Mouse (Mus musculus): ENCODE measurements at regions not wholly inside any gene's neighbourhood (a gene's known extent, or its start where the extent isn't known, plus 50 kb on each side); places are given as distances from the start of the nearest gene placed in this dataset.
A peak's percentile ranks its signal among the peaks of the same experiment; 100 is the strongest.
"Not testable (repeated sequence)": the region's sequence is repeated elsewhere in the genome, so short reads cannot be mapped to it uniquely, and the experiment has no call there.

DNA sequence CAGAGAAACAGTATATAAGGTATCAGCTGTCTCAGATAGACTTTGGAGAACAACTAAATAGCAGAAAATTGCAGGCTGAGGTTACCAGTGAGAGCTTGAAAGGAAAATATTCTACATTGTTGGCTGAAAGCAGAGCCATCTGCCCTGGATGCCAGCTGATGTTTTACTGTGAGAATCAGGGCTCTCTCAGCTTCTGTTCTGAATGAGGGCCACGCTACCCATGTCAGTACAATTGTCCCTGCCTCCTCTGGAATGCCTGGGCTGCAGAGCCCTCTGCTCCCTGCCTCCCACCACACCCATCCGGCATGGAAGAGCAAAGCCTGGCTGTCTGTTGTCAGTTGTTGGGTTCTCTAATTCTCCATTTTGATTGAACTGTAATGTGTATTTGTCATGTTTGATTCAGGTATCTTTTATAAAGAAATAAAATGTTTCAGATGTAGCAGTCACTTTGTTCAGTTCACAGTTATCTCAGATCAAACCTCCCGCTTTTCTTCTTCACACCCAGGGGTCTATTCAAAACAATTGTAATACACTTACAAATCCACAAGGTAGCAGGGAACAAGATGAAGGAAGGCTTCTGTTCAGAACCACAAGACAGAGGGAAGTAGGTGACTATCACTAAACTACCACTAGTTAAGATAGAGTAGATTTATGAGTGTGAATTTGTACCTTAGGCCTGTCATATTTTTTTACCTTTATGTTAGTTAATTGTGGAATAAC lies 404.0 kb upstream of the Pou3f2 start:
- Histone ChIP-seq H3K36me3 (replicated peaks) (no peaks in the 10 kb centered on the region), H3K9me3 (no peaks in the 10 kb centered on the region), H3K9ac (no peak overlapping the region), H3K27me3 (replicated peaks) (no peaks in the 10 kb centered on the region), H3K4me2 (no peak overlapping the region), H3K4me1 (no peaks in the 10 kb centered on the region), H3K27ac (0 out of 2 replicates have a peak overlapping the region, but pooled peaks have one; percentile 36), H3K4me3 (no peak overlapping the region)
- peak; percentile 45; the same call in 1 of the 2 replicates for ATAC-seq (replicated peaks)
- 32% methylated on average over 3 of the region's 3 CpGs for WGBS

DNA sequence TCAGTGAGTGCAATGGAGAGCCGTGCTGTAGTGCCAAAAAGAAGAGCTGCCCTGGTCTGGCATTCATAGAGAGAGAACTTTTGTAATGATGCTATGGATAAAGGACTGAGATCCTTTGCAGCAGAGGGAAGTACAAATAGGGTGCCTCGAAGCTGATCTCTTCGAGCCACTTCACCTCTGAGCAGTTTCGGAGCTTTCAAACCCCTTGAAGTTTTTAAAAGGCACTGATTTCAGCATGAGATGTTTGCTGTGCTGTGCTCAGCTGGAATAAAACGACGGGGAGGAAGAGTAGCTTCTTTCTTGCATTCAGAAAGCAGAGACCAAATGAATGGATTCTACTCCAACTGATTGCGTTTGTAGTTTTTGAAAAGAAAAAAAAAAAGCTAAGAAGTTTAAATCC lies 392.5 kb upstream of the Pou3f2 start:
- no peaks in the 10 kb centered on the region for H3K9me3 ChIP-seq
- ATAC-seq (replicated peaks) = no peak; the same call in 1 of the 2 replicates
- 5% methylated on average over 7 of the region's 7 CpGs for WGBS
- peaks cover 6% of the 10 kb centered on the region; the same call in 1 of the 2 replicates for H3K4me1 ChIP-seq
- H3K27me3 ChIP-seq (replicated peaks) = no peaks in the 10 kb centered on the region
- no peak overlapping the region for H3K9ac ChIP-seq
- H3K4me2 ChIP-seq = no peak overlapping the region
- no peak overlapping the region for H3K27ac ChIP-seq
- no peaks in the 10 kb centered on the region for H3K36me3 ChIP-seq (replicated peaks)
- H3K4me3 ChIP-seq = no peak overlapping the region

DNA sequence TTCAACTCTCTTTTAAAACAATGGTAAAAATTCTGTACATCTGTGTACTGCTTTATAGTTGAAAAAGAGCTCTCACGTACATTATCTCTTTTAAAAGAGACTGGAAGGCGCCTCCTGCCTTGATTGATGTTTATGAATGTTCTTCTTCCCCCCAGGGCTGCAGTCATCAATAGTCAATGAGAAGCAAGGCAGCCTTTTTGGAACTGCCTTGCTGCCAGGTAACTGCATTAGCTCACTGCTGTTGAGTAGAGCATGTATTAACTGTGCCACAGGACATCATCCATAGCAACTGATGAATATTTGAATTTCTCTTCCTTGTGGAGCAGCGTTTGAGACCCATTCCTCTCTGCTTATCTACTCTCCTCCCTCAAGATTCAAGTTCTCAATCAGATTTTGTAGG lies 387.2 kb upstream of the Pou3f2 start:
- WGBS = 56% methylated on average over 3 of the region's 3 CpGs
- Histone ChIP-seq H3K4me2 (no peak overlapping the region), H3K27ac (no peak overlapping the region), H3K9ac (no peak overlapping the region), H3K4me3 (no peak overlapping the region), H3K4me1 (peaks cover 1% of the 10 kb centered on the region; the same call in 1 of the 2 replicates), H3K36me3 (replicated peaks) (no peaks in the 10 kb centered on the region), H3K9me3 (no peaks in the 10 kb centered on the region), H3K27me3 (replicated peaks) (no peaks in the 10 kb centered on the region)
- ATAC-seq (replicated peaks) = 0 out of 2 replicates have a peak, but pooled peaks have one; percentile 45

DNA sequence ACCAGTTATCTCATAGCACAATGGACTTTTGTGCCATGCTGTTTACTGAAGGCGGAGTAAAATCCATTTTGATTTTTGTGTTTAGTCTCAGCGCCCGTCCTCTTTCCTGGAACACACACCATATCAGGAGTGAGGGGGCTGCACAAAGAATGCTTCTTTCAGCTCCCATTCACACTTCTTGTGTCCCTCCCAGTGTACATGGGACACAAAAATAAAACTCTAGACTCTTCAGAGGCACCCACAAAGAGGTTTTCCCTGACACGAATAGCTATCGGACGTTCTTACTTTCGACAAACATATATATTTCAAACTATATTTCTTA lies 347.9 kb upstream of the Pou3f2 start:
- Histone ChIP-seq H3K9me3 (no peaks in the 10 kb centered on the region), H3K27me3 (replicated peaks) (no peaks in the 10 kb centered on the region), H3K36me3 (replicated peaks) (no peaks in the 10 kb centered on the region), H3K4me1 (peaks cover 14% of the 10 kb centered on the region), H3K4me2 (peak overlapping the region; percentile 47), H3K4me3 (peak overlapping the region; percentile 18), H3K27ac (peak overlapping the region; percentile 66), H3K9ac (0 out of 2 replicates have a peak overlapping the region, but pooled peaks have one; percentile 11)
- WGBS = 18% methylated on average over 7 of the region's 7 CpGs
- peak; percentile 76; the same call in 1 of the 2 replicates for ATAC-seq (replicated peaks)

DNA sequence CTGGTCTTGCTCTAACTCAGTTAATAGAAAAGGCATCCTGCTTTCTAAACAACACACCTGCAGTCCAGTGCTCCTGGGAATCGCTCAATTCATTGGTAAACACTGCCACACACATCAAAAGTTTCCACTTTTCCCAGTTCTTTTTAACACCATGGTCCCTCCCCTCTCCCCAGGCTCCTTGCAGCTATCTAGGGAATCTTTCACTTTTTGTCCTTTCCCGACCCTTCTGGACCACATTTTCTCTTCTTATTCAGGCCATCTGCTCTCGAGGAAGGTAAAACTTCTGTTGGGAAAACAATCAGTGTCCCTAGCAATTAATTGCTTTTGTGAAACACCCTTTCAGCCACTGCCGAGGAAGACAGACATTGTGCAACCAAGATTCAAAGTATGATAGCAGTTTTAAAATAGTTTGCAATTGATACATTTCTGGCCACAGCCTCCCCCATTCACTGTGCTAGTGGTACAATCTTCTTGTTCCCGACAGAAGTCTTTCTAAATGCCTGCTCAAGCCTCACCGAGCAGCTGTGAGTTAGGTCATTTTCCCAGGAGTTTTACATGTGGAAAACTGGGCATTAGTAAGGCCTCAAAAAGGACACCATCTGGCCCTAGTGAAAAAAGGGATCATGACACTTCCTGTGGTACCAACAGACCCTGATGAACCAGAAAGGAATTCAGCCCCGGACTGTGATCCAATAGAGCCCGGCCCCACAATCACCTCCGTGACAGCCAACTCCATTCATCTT lies 347.4 kb upstream of the Pou3f2 start:
- Histone ChIP-seq H3K27me3 (replicated peaks) (no peaks in the 10 kb centered on the region), H3K4me2 (peak overlapping the region; percentile 47), H3K4me3 (peak overlapping the region; percentile 18), H3K36me3 (replicated peaks) (no peaks in the 10 kb centered on the region), H3K27ac (peak overlapping the region; percentile 66), H3K9me3 (no peaks in the 10 kb centered on the region), H3K9ac (0 out of 2 replicates have a peak overlapping the region, but pooled peaks have one; percentile 11), H3K4me1 (peaks cover 14% of the 10 kb centered on the region)
- WGBS = 2% methylated on average over 9 of the region's 9 CpGs
- ATAC-seq (replicated peaks) = peak; percentile 90

DNA sequence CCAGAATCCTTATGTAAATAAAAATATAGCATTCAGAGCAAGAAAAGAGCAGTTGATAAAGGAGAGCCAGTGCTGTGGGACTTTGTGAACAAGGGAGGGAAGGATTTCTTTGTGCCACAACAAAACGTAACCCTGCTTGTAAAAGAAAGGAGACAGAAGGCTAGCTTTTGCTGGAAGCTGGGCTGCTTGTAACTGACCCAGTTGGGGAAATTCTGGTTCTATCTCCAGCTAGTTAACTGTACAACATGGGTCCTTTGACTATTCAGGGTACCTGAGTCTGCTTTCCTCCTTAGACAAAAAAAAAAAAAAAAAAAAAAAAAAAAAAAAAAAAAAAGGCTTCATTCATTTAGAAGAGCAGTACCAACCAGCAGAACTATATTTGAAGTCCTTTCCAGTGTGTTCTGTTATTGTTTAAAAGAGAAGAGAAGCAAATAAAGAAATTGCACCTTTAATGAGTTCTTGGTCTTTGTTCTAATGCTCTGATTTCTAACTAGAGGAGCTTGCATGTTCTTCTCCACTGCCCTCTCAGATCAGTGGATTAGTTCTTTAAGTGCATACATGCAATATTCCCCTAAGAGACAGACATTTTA lies 345.8 kb upstream of the Pou3f2 start:
- ATAC-seq (replicated peaks) = no peak
- H3K4me3 ChIP-seq = no peak overlapping the region
- no peaks in the 10 kb centered on the region for H3K36me3 ChIP-seq (replicated peaks)
- no peaks in the 10 kb centered on the region for H3K9me3 ChIP-seq
- H3K4me1 ChIP-seq = peaks cover 14% of the 10 kb centered on the region
- no peak overlapping the region for H3K9ac ChIP-seq
- peak overlapping the region; percentile 27; the same call in 1 of the 2 replicates for H3K27ac ChIP-seq
- no peak overlapping the region; the same call in 1 of the 2 replicates for H3K4me2 ChIP-seq
- H3K27me3 ChIP-seq (replicated peaks) = no peaks in the 10 kb centered on the region
- 17% methylated on average over 1 of the region's 1 CpGs for WGBS

DNA sequence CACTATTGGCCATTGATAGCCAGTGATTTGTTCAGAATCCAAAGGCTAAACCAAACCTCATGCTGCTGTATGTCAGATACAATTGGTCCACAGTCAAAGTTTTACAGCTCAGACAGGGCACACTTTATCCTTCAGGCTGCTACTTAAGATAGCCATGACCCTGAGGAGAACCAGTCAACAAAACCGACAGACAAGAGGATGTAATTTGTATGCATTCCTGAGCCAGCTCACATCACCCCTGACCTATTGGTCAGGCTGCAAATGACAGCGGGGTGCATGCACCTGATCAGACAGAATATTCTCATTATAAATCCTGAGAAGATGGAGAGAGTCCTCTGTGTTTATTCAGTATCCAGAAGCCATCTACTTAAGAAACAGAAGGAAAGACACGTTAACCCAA lies 315.5 kb upstream of the Pou3f2 start:
- Histone ChIP-seq H3K4me1 (no peaks in the 10 kb centered on the region), H3K4me3 (no peak overlapping the region), H3K27me3 (replicated peaks) (no peaks in the 10 kb centered on the region), H3K9me3 (no peaks in the 10 kb centered on the region), H3K9ac (no peak overlapping the region), H3K4me2 (no peak overlapping the region), H3K36me3 (replicated peaks) (no peaks in the 10 kb centered on the region), H3K27ac (no peak overlapping the region)
- no peak for ATAC-seq (replicated peaks)
- 18% methylated on average over 3 of the region's 3 CpGs for WGBS

DNA sequence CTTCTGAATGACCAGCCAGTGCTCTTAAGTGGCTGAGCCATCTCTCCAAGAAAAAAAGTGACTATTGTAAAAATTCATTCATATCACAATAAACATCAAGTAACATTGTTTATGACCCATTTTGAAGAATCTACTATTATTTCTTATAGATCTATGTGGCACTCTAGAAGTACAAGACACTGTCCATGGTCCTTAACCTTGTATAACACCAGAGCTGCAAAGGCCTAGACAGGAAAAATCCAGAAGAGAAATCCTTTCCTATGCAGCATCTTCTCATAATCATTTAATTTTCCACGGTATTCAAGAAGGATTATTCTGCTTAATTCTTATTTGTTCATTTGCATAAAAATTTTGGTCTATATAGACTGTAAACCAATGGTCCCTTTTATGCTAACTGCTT lies 304.7 kb upstream of the Pou3f2 start:
- WGBS = 65% methylated on average over 1 of the region's 1 CpGs
- H3K27me3 ChIP-seq (replicated peaks) = no peaks in the 10 kb centered on the region
- H3K27ac ChIP-seq = no peak overlapping the region
- no peaks in the 10 kb centered on the region for H3K4me1 ChIP-seq
- H3K9ac ChIP-seq = no peak overlapping the region
- no peaks in the 10 kb centered on the region for H3K36me3 ChIP-seq (replicated peaks)
- H3K9me3 ChIP-seq = no peaks in the 10 kb centered on the region
- no peak for ATAC-seq (replicated peaks)
- H3K4me2 ChIP-seq = no peak overlapping the region
- H3K4me3 ChIP-seq = no peak overlapping the region

DNA sequence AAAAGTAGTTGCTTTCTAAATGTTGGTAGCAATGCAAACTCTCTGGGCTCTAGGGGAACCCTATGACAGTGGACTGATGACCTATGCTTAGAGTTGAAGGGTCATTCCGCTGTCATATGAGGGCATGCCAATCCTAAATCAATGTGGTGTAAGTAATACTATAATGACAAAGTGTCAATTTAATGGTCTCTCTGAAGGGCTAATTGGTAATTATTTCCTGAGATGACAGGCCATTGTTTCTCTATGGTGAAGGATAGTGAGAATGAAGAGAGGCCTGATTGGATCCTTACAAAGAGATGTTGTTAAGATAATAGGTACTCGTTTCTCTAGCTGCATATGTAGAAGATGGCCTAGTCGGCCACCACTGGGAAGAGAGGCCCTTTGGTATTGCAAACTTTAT lies 299.7 kb upstream of the Pou3f2 start:
- H3K4me2 ChIP-seq = no peak overlapping the region
- WGBS = 80% methylated on average over 3 of the region's 3 CpGs
- ATAC-seq (replicated peaks) = no peak
- no peaks in the 10 kb centered on the region for H3K4me1 ChIP-seq
- no peaks in the 10 kb centered on the region for H3K27me3 ChIP-seq (replicated peaks)
- H3K27ac ChIP-seq = no peak overlapping the region
- no peak overlapping the region for H3K9ac ChIP-seq
- H3K9me3 ChIP-seq = no peaks in the 10 kb centered on the region
- H3K36me3 ChIP-seq (replicated peaks) = no peaks in the 10 kb centered on the region
- H3K4me3 ChIP-seq = no peak overlapping the region

DNA sequence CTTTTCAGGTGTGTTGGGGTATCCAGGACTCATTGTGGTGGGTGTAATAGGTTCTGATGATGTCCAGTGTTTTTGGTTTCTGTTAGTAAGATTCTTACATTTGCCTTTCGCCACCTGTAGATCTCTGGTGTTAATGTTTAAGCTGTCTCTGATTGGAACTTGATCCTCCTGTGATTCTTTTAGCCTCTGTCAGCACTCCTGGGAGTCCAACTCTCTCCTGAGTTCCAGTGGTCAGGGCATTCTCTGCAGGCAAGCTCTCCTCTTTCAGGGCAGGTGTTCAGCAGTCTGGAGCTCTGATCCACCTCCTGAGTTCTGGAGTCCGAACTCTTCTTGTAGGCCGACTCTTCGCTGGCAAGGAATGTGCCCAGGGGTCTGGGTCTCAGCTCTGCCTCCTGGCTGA lies 274.9 kb upstream of the Pou3f2 start:
- H3K27ac ChIP-seq; ATAC-seq (replicated peaks); H3K4me1 ChIP-seq; H3K9me3 ChIP-seq; H3K27me3 ChIP-seq (replicated peaks); H3K4me3 ChIP-seq; H3K36me3 ChIP-seq (replicated peaks); H3K9ac ChIP-seq; H3K4me2 ChIP-seq: not testable (repeated sequence)
- WGBS = 99% methylated on average over 4 of the region's 4 CpGs

Measured in midbrain, embryonic 15.5 days (tissue).